In genomic region chr10:11079506-11079905, GRCm38 (mm10) we compare ENCODE assay signal across 16 mouse cellular contexts. TPM values are rescaled to one million over a fixed set of nuclear protein-coding genes. Genes with fewer than 3 reads are reported as not detected.
DNase-seq lines count a peak whose midpoint lies in the region; ATAC-seq and TF ChIP-seq lines count a peak whose summit lies in the region.
"Had no signal": no experiment of that assay in that cellular context is flagged by ENCODE, and none has a peak within 500 bp of the region (broad histone marks: within the 10 kb centered on the region; RNA-seq: fewer than 3 reads in every experiment).

No protein-coding gene starts in this region.

- H3K36me3 ChIP-seq in midbrain, embryonic 13.5 days: no peaks in the 10 kb centered on the region
- H3K36me3 ChIP-seq in midbrain, embryonic 11.5 days (ENCODE audit: control insufficient read depth, insufficient read depth, low read length): no peaks in the 10 kb centered on the region
- H3K36me3 ChIP-seq in forebrain, postnatal 0 days (ENCODE audit: insufficient read depth): no peaks in the 10 kb centered on the region
- no peaks in the 10 kb centered on the region for H3K36me3 ChIP-seq in neural tube, embryonic 15.5 days
- H3K36me3 ChIP-seq: embryonic facial prominence, embryonic 10.5 days had no signal

- WGBS in midbrain, embryonic 13.5 days: 79% methylated on average over 8 of the region's 8 CpGs
- WGBS in midbrain, embryonic 11.5 days: 81% methylated on average over 8 of the region's 8 CpGs
- 74% methylated on average over 8 of the region's 8 CpGs for WGBS in forebrain, postnatal 0 days
- 53% methylated on average over 8 of the region's 8 CpGs for WGBS in neural tube, embryonic 15.5 days

- peak overlapping the region; percentile 63 for H3K4me2 ChIP-seq in midbrain, embryonic 13.5 days (replicated peaks)
- H3K4me2 ChIP-seq in midbrain, embryonic 11.5 days: no peak overlapping the region
- peak overlapping the region; percentile 75 for H3K4me2 ChIP-seq in forebrain, postnatal 0 days (ENCODE audit: low read depth)
- H3K4me2 ChIP-seq in neural tube, embryonic 15.5 days: peak overlapping the region; percentile 82

- no peak overlapping the region for H3K9ac ChIP-seq in midbrain, embryonic 13.5 days (replicated peaks)
- no peak overlapping the region for H3K9ac ChIP-seq in midbrain, embryonic 11.5 days (ENCODE audit: low read length)
- H3K9ac ChIP-seq in forebrain, postnatal 0 days: no peak overlapping the region
- no peak overlapping the region for H3K9ac ChIP-seq in neural tube, embryonic 15.5 days (replicated peaks)
- H3K9ac ChIP-seq: liver, postnatal 0 days had no signal

- no peak overlapping the region for H3K4me3 ChIP-seq in midbrain, embryonic 13.5 days (replicated peaks)
- H3K4me3 ChIP-seq in midbrain, embryonic 11.5 days (ENCODE audit: low read depth, low read length): no peak overlapping the region
- H3K4me3 ChIP-seq in forebrain, postnatal 0 days (ENCODE audit: low read depth, low read length): peak overlapping the region; percentile 46
- H3K4me3 ChIP-seq in neural tube, embryonic 15.5 days (replicated peaks): peak overlapping the region; percentile 51
- H3K4me3 ChIP-seq in gastrocnemius, adult 2 months: no peak overlapping the region

- H3K27ac ChIP-seq in midbrain, embryonic 13.5 days: no peak overlapping the region
- H3K27ac ChIP-seq in midbrain, embryonic 11.5 days (ENCODE audit: low read depth, low read length): no peak overlapping the region
- no peak overlapping the region for H3K27ac ChIP-seq in forebrain, postnatal 0 days (ENCODE audit: low read depth, low read length)
- H3K27ac ChIP-seq in neural tube, embryonic 15.5 days (replicated peaks): no peak overlapping the region
- H3K27ac ChIP-seq in gastrocnemius, adult 2 months: no peak overlapping the region
- H3K27ac ChIP-seq: embryonic facial prominence, embryonic 10.5 days; stomach, postnatal 0 days had no signal

- H3K4me1 ChIP-seq in midbrain, embryonic 13.5 days (replicated peaks): peaks cover 19% of the 10 kb centered on the region
- peaks cover 9% of the 10 kb centered on the region for H3K4me1 ChIP-seq in midbrain, embryonic 11.5 days (ENCODE audit: control insufficient read depth, insufficient read depth, low read length)
- no peaks in the 10 kb centered on the region for H3K4me1 ChIP-seq in forebrain, postnatal 0 days (ENCODE audit: insufficient read depth)
- peaks cover 25% of the 10 kb centered on the region for H3K4me1 ChIP-seq in neural tube, embryonic 15.5 days
- H3K4me1 ChIP-seq: embryonic facial prominence, embryonic 10.5 days had no signal

- ATAC-seq in frontal cortex, adult (ENCODE audit: low TSS enrichment): peak; percentile 10; the same call in 1 of the 2 replicates
- no peak for ATAC-seq in midbrain, embryonic 13.5 days
- ATAC-seq in midbrain, embryonic 11.5 days (ENCODE audit: low FRiP score): no peak
- ATAC-seq in forebrain, postnatal 0 days: no peak
- no peak for ATAC-seq in neural tube, embryonic 15.5 days (ENCODE audit: low FRiP score)
- ATAC-seq: liver, postnatal 0 days had no signal

- peaks cover 34% of the 10 kb centered on the region for H3K27me3 ChIP-seq in midbrain, embryonic 13.5 days
- H3K27me3 ChIP-seq in midbrain, embryonic 11.5 days (ENCODE audit: control insufficient read depth, insufficient read depth, low read length): peaks cover 27% of the 10 kb centered on the region
- no peaks in the 10 kb centered on the region; the same call in 1 of the 2 replicates for H3K27me3 ChIP-seq in forebrain, postnatal 0 days (ENCODE audit: insufficient read depth, low read length)
- H3K27me3 ChIP-seq in neural tube, embryonic 15.5 days (replicated peaks): peaks cover 25% of the 10 kb centered on the region

- H3K9me3 ChIP-seq in midbrain, embryonic 13.5 days: no peaks in the 10 kb centered on the region
- H3K9me3 ChIP-seq in midbrain, embryonic 11.5 days (ENCODE audit: control insufficient read depth, low read length): no peaks in the 10 kb centered on the region
- H3K9me3 ChIP-seq in forebrain, postnatal 0 days (ENCODE audit: low read length): no peaks in the 10 kb centered on the region
- no peaks in the 10 kb centered on the region for H3K9me3 ChIP-seq in neural tube, embryonic 15.5 days (replicated peaks)
- H3K9me3 ChIP-seq: embryonic facial prominence, embryonic 10.5 days had no signal

- no peak for DNase-seq in frontal cortex, postnatal 10 days (ENCODE audit: low spot score in 2 of 2)
- DNase-seq in midbrain, embryonic 11.5 days (ENCODE audit: low spot score, missing footprints): no peak
- no peak for DNase-seq in forebrain, postnatal 0 days
- no peak for DNase-seq in gastrocnemius, adult 2 months
- DNase-seq: heart, postnatal 4 days; kidney, adult 2 months; kidney, postnatal 36 days; liver; liver, postnatal 0 days had no signal

- intact Hi-C loops in gastrocnemius, adult 2 months (cut with DNase I): no loop called here

- no peak for TF ChIP-seq CTCF in forebrain, postnatal 0 days (IDR thresholded peaks at IDR 0.05; ENCODE audit: low read depth)
- TF ChIP-seq CTCF in gastrocnemius, adult 2 months (IDR thresholded peaks at IDR 0.05): no peak

RNA-seq across cellular contexts. Expression of gene Grm1, which starts 2.6 kb away (rescaled TPM):
- 2.7 and 3.0 TPM in 2 replicates for polyA plus RNA-seq in midbrain, embryonic 13.5 days (2015; fragmentation: Nextera tagmentation; extraction: Ambion mirVana)
- 0.03 and 0.36 TPM in 2 replicates for polyA plus RNA-seq in midbrain, embryonic 11.5 days (2014; fragmentation: Nextera tagmentation; extraction: Ambion mirVana)
- total RNA-seq in forebrain, postnatal 0 days (2014; rRNA removed): 13.8 and 21.1 TPM in 2 replicates
- 6.0 and 10.7 TPM in 2 replicates for polyA plus RNA-seq in forebrain, postnatal 0 days (2015; fragmentation: Nextera tagmentation; extraction: Ambion mirVana)
- 6.4 and 7.3 TPM in 2 replicates for polyA plus RNA-seq in neural tube, embryonic 15.5 days (2015; fragmentation: Nextera tagmentation; extraction: Ambion mirVana)
- total RNA-seq in gastrocnemius, adult 2 months (2021): under 1 TPM; 0.15 to 0.17 TPM
- polyA plus RNA-seq: C2C12; embryonic facial prominence, embryonic 10.5 days; heart, embryonic 14.5 days; kidney, adult 2 months; liver, postnatal 0 days; stomach, postnatal 0 days had no signal

Comparison
In these comparisons a context has a peak if more than half of its experiments do, and no peak if none do; other contexts are left out.
1. H3K4me3 ChIP-seq: peak in forebrain, postnatal 0 days (single experiment) and neural tube, embryonic 15.5 days (single experiment); none in midbrain, embryonic 13.5 days (single experiment), midbrain, embryonic 11.5 days (single experiment) and gastrocnemius, adult 2 months (single experiment).